Mouse (Mus musculus) erythroblast, adult 5-6 weeks (primary cell): ENCODE results near the gene Sccpdh. TPM values are rescaled to one million over a fixed set of nuclear protein-coding genes. Genes with fewer than 3 reads are reported as not detected.

ENCODE experiments used
- ATAC-seq: replicated peaks from 2 replicates; pipeline ENCODE4 v1.8.0; 2016; ENCODE audit warnings: moderate number of reproducible peaks, mild to moderate bottlenecking, moderate TSS enrichment, inconsistent platforms; ENCODE audit not compliant: poor library complexity, low FRiP score, severe bottlenecking
- total RNA-seq, 2 experiments: library from RNA; stranded (forward) in 1 of 2; stranded (reverse) in 1 of 2; fragments of 150-400 nt in 1 of 2; fragments of 200-764, 138-1000 nt in 1 of 2; gene quantifications; 2 replicates each; pipeline versions ENCODE4 v1.2.3 to v1.2.4; 2015 to 2017; ENCODE audit warnings: low replicate concordance in 2 of 2

Gene Sccpdh
- total RNA-seq, 2 experiments from 2014 or later: 1.4 to 9.4 TPM

DNA sequence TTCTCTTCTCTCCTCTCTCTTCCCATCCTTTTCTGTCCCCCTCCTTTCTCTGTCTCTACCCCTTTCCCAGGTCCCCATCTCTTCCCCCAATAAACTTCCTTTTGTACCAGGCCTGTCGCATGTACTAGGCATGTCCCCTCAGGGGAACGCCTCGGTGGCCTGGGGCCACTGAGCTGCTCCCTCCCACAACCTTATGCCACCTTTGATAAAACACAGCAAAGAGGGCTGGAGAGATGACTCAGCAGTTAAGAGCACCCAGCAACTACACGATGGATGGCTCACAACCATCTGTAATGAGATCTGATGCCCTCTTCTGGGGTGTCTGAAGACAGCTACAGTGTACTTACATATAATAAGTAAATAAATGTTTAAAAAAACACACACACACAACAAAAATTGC is 47.8 kb downstream of the Sccpdh start:
- peak; percentile 96 for ATAC-seq

GRCm38 (mm10) chr1:179722811-179723469 is 54.9 kb downstream of the Sccpdh start:
- no peak for ATAC-seq

DNA sequence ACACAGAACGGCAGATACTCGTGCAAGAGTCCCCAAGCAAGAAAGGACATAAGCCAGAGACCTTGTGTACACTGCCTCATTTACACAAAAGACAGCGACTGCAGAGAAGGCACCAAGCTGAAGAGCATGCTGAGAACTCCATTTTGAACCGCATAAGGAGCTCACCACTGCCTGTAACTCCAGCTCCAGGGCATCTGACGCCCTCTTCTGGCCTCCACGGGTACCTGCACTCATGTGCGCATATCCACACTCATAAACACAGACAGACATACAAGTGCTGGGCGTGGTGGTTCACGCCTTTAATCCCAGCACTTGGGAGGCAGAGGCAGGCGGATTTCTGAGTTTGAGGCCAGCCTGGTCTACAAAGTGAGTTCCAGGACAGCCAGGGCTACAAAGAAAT is 60.7 kb downstream of the Sccpdh start:
- ATAC-seq: no peak

GRCm38 (mm10) chr1:179731391-179731790 is 63.4 kb downstream of the Sccpdh start:
- ATAC-seq: no peak

- ATAC-seq: peak; percentile 87
Measured at GRCm38 (mm10) chr1:179734500-179735474, 66.8 kb downstream of the Sccpdh start.

DNA sequence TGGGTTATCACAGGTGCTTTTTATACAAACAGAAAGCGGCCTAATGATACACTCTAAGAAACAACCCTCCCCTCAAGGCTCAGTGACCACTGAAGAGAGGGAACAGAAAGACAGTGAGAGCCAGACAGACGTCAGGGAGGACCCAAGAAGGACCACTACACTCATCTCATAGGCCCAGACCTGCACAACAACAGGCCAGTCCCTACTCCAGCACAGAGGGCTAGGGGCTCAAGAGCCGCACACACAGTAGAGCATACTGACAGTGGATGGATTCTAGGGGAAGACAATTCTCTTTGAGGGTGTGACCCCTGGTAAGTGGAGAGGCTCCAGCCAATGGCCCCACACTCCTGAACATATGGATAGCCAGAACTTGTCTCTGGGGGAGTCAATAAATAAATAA is 68.5 kb downstream of the Sccpdh start:
- no peak for ATAC-seq

Other genes with a start within 250 kb of the Sccpdh start
- 3.3 and 6.0 TPM in 2 replicates for gene Smyd3, start 150.2 kb upstream of the Sccpdh start, total RNA-seq (2015; ENCODE audit: low replicate concordance)
- 2.1 and 10.3 TPM in 2 replicates for gene Smyd3, start 150.2 kb upstream of the Sccpdh start, total RNA-seq (2017; ENCODE audit: low replicate concordance)
- 7.1 and 13.6 TPM in 2 replicates for gene Tfb2m, start 121.9 kb upstream of the Sccpdh start, total RNA-seq (2015; ENCODE audit: low replicate concordance)
- gene Tfb2m, start 121.9 kb upstream of the Sccpdh start, total RNA-seq (2017; ENCODE audit: low replicate concordance): 11.7 and 15.6 TPM in 2 replicates
- gene Cnst, start 121.8 kb upstream of the Sccpdh start, total RNA-seq (2015; ENCODE audit: low replicate concordance): 6.9 and 11.7 TPM in 2 replicates
- gene Cnst, start 121.8 kb upstream of the Sccpdh start, total RNA-seq (2017; ENCODE audit: low replicate concordance): 18.7 and 20.4 TPM in 2 replicates
- gene Kif28, start 77.1 kb downstream of the Sccpdh start, total RNA-seq (2015; ENCODE audit: low replicate concordance): not detected in 2 replicates
- not detected in 2 replicates for gene Kif28, start 77.1 kb downstream of the Sccpdh start, total RNA-seq (2017; ENCODE audit: low replicate concordance)
- not detected in 2 replicates for gene Gm10518, start 135.2 kb downstream of the Sccpdh start, total RNA-seq (2015; ENCODE audit: low replicate concordance)
- not detected in 2 replicates for gene Gm10518, start 135.2 kb downstream of the Sccpdh start, total RNA-seq (2017; ENCODE audit: low replicate concordance)
- gene Ahctf1, start 135.5 kb downstream of the Sccpdh start, total RNA-seq (2015; ENCODE audit: low replicate concordance): 51.4 and 69.0 TPM in 2 replicates
- 53.7 and 67.2 TPM in 2 replicates for gene Ahctf1, start 135.5 kb downstream of the Sccpdh start, total RNA-seq (2017; ENCODE audit: low replicate concordance)